Mouse (Mus musculus) lung, postnatal 4 days (tissue): Measurements from ENCODE around the gene Eml5.

Source experiments
- DNase-seq, 2 experiments: peaks; one replicate each; pipeline ENCODE4 v3.0.0; 2021

Gene Eml5

DNA sequence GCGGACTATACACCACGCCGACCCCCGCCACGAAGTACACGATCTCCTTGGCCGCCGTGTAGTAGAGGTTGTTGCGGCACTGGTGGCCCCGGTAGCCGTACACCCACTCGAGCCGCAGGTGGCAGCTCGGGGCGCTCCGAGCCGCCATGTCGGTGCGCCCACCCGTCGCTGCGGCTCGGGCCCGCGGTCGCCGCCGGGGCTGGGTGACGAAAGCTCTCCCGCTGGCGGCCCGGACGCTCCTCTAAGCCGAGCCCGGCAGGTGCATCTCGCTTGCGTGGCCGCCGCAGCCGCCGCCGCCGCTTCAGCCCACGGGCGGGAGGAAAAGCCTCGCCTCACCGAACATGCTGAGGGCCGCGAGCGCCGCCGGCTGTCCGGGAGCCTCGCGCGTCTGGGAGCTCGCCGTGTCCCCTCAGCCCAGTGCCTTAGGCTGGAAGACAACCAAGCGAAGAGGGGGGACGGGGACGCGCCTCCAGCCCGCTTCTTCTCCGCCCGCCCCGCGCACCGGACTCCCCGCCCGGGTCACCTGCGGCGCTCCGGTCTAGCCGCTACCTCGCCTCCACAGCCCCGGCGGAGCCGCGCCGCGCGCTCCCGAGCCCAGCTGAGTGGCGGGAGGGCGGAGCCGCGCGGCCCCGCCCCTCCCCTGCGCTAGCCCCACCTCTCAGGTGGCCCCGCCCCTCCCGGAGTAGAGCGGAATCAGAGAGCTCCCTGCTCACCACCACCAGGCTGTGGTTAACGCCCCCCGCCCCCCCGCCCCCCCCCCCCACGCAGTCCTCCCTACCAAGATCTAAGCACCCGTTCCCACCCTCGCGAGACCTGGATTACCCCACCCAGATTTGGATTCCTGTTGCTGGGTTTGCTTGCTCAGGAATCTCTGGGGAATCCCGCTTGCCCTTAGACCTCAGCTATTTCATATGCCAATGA lies at the start of gene Eml5:
Gene Eml5, minus strand, starts transcription at position 604 of the 921 bp plus-strand sequence.
- peak; percentile 80 to 84 for DNase-seq

- no peak for DNase-seq
These were observed 31.6 kb upstream of the Eml5 start for GRCm38 (mm10) chr12:98932856-98933255.

- DNase-seq = no peak
These were observed 31.2 kb upstream of the Eml5 start for GRCm38 (mm10) chr12:98932441-98932840.

DNA sequence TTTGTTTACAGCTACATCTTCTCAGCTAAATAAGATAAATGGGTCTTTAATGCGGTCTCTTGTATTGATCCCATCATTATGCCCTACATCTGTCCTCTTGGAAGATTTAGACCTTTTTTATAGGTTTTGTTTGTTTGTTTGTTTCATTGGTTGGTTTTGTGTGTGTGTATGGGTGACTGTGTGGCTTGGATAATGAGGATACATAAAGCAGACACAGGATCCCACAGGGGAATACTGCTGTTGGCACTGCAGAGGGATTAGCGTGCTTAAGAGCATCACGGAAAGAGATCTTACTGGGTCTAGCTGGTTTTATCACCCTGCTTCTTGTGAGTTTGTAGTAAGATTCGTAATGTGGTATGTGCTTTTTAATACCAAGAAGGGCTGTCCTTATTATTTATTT lies 29.9 kb upstream of the Eml5 start:
- no peak for DNase-seq

DNA sequence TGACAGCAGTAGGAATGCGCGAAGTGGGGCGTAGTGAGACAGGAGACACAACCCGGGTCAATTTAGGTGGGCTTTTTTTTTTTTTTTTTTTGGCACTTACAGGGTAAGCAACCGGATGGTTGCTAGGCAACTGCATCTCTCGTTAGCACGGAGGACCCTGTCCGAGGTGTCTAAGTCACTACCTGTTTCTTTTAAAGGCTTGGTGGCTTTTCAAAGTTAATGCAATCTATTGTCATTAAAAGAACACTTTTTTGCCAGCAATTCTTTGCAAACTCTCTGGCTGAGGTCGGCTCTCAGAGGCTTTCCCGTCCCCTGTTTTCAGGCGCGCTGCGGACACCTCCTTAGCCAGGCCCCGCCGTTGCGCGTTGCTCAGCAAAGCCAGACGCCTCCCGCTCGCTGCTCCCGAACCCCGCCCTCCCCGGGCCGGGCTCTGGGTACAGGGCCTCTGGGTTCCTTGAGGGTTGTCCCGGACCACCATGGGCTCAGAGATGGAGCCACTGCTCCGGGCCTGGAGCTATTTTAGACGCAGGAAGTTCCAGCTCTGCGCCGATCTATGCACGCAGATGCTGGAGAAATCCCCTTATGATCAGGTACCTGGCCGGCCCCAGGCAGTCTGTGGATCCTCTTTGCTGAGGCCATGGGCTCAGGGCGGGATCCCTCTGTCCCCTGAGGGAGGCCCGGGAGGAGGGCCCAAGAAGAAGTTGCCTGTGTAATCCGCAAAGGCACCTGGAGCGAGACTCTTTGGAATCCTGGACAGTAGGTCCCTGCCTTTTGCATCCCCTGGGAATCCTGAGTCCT lies 19.1 kb upstream of the Eml5 start, which contains the start of gene Ttc8:
Gene Ttc8, plus strand, starts transcription at position 381 of the 798 bp plus-strand sequence.
- DNase-seq = peak; percentile 84 to 89

GRCm38 (mm10) chr12:98910096-98910495 lies 8.8 kb upstream of the Eml5 start:
- no peak for DNase-seq

DNA sequence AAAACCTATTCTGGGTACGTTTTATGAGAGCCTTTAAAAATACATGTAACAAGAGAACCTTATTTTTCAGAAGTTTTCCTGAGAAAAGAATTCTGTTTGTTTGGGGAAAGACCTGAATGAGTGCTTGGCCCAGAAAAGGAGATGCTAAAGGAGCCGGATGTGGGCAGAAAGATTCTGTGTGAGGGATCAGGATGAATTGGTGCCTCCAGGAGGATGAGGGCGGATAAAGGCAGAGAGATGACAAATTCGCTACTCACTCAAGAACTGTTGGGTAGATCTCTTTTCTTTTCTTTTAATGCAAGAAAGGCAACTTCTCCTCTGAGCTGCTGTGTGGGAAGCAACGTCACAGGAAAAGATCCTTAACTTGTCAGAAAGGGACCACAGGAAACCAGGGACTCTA lies 4.2 kb upstream of the Eml5 start:
- DNase-seq = no peak

GRCm38 (mm10) chr12:98900341-98900880 lies 873 bp downstream of the Eml5 start:
- DNase-seq = peak in 1 of 2 experiments; percentile 7

GRCm38 (mm10) chr12:98899676-98900075 lies 1.6 kb downstream of the Eml5 start:
- no peak for DNase-seq

GRCm38 (mm10) chr12:98896761-98897160 lies 4.5 kb downstream of the Eml5 start:
- DNase-seq = no peak

- no peak for DNase-seq
These were observed 16.8 kb downstream of the Eml5 start for GRCm38 (mm10) chr12:98884515-98884914.

GRCm38 (mm10) chr12:98881796-98882195 lies 19.5 kb downstream of the Eml5 start:
- no peak for DNase-seq

DNA sequence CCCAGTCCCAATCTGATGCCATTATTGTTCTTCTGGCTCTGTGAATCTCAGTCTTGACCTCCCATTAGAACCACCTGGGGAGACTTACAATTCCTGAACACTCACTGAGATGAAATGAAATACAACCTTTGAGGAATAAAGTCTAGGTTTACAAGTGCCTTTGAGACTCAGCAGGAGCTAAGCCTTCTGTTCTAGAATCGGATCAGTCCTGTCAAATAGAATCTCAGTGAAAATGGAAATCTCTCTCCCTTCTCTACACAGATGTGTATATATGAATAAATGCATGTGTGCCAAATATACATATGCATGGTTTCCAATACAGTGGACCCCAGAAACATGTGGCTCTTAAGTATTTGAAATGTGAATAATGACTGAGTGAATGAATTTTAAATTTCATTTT lies 22.6 kb downstream of the Eml5 start:
- DNase-seq = no peak

DNA sequence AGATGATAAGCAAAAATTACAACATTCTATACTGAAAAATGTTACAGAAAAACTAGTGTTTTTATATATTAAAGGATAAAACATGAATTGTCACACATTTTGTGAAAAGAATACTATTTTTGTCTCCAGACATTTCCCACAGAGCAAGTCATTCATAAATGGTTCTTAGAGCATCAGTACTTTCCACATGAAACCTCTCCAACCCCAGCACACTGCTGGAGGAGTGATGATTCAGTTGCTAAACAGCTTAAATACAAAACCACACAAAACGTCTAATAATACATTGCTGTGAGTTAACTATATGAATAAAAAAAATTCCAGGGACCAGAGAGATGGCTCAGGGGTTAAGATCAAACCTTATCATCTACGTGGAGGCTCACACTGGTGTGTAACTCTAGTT lies 26.1 kb downstream of the Eml5 start:
- DNase-seq = no peak

GRCm38 (mm10) chr12:98872836-98873235 lies 28.4 kb downstream of the Eml5 start:
- DNase-seq = no peak

DNA sequence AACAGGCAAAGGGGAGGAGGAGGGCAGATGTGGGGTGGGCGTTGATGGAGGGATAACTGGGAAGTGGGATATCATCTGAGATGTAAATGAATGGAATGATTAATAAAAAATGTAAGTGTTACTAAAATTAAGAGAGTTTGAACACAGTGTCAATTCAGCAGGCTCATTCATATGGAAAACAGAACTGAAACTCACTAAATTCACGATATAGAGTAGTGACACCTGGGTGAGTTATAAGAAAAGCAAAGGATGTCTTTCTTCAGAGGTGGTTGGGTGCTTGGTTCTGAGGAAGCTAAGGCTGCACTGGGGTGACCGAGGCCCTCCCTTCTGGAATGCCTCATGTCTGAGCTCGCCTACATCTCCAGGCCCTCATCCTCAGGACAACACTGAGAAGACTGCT lies 37.8 kb downstream of the Eml5 start:
- DNase-seq = no peak

DNA sequence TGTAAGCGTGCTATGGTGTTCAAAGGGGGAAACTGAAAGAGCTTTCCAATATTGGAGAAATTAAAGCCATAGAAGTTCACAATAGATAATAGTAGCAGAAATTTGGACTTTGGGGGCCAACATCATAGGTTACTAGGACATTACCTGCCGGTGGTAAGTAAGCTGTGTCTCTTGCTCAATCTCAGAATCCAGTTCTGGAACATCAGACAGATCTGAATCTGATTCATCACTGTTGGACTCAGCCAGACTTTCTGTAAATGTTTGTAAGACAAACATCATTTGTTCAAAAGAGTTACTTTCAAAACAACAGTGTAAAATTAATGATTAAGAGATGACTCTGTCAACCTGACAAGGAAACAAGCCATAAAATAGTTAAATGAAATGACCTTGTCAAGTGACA lies 41.0 kb downstream of the Eml5 start:
- DNase-seq = no peak

DNA sequence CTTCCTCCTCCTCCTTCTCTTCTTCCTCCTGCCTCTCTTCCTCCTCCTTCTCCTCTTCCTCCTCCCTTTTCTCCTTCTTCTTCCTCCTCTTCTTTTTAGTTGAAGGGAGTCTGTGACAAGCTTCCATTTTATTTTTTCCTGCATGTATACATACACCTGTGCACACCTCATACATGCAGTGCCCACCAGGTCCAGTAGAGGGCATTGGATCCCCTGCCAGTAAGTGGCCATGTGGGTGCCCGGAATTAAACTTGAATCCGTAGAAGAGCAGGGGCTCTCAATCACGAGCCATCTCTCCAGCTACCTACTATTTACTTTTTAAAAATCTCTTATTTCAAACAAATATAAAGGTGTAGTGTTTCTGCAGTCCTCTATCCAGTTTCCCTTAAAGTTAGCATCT lies 50.5 kb downstream of the Eml5 start:
- DNase-seq = peak; percentile 31 to 52

DNA sequence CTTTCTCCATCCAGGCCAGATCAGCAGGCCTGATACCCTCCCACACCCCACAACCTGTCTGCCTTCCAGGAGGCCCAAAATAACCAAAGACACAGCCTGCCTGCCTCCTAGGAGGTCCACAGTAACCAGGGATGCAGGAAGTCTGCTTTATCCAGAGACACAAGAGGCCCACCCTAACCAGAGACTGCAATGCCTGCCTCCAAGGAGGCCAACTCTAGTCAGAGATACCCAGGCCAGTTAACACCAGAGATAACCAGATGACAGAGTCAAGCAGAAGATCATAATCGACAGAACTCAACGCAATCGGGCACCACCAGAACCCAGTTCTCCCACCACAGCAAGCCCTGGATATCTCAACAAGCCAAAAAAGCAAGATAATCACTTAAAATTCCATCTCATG lies 56.5 kb downstream of the Eml5 start:
- DNase-seq = no peak

DNA sequence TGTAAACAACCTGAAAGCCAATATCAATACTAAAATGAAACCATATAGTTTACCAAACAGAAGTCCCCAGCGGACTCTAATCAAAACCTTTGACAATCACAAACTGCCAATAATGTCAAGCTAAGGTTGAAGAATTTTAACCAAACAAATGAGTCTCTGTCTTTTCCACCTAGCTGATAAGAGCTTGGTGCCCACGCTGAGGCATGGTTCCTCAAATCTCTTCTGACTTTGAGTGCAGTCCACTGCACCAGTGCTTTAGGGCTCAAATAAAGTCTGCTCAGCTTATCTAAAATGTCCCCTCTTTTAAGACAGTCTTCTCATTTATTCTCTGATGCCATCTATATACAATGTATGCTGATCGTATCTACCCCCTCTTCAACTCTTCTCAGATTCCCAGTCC lies 61.1 kb downstream of the Eml5 start:
- DNase-seq = no peak

DNA sequence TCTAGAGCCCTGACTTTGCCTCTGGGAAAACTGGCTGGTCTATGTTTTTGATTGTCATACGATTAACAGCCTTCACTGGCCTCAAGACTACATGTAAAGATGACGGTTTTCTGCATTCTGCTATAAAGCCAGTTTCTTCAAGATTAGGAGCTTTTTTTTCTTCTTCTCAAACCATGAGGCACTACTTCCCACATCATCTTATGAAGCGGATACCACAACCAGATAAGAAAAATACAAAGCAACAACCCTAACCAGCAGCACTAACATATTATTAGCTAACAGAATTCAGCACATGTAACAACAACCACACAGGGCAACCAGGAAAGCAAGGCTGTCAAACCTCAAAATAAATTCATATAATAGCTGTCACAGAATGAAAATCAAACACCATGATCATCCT lies 63.3 kb downstream of the Eml5 start:
- no peak for DNase-seq

GRCm38 (mm10) chr12:98835466-98835865 lies 65.8 kb downstream of the Eml5 start:
- DNase-seq = no peak

- no peak for DNase-seq
These were observed 66.4 kb downstream of the Eml5 start for GRCm38 (mm10) chr12:98834879-98835278.

GRCm38 (mm10) chr12:98833901-98834300 lies 67.4 kb downstream of the Eml5 start:
- no peak for DNase-seq
